Mouse (Mus musculus): ENCODE data around the gene Chrm4.

Gene Chrm4

DNA sequence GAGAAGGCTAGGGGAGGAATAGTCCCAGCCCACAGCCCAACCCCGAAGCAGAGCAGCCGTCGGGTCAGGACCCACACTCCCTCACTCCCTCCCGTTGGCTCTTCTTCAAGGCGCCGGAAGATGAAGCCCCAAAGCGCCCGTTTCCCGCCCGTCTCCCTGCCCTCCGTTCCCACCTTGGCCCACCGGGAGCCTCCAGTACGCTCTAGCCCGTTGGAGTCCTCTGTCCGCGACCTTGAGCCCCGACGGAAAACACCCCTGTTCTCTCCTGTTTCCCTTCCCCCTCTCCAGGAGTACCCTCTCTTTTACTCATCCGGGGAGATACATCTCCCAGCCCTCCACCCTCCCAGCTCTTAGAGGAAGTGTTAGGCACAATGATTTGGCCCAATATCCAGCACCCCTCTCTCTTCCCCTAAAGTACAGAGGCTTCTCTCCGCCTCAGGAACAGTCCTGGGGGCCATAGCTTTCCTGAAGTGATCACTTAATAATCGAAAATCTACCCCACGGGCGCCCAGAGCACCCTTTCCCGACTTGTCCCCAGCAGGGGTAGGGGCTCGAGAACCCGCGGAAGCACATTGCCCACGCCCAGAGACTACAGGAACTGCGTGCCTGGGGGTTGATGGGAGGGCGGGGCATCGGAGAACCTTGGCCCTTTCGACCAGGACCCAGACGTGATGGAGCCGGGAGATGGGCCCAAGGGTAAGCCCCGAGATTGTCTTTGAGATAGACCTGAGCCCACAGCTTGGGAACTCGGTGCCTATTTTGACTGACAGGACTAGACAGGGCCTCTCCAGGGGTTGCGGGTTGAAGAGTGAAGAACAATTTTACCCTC, 4.2 kb upstream of the Chrm4 start:
- DNase-seq (ENCODE audit: low read depth): no peak

DNA sequence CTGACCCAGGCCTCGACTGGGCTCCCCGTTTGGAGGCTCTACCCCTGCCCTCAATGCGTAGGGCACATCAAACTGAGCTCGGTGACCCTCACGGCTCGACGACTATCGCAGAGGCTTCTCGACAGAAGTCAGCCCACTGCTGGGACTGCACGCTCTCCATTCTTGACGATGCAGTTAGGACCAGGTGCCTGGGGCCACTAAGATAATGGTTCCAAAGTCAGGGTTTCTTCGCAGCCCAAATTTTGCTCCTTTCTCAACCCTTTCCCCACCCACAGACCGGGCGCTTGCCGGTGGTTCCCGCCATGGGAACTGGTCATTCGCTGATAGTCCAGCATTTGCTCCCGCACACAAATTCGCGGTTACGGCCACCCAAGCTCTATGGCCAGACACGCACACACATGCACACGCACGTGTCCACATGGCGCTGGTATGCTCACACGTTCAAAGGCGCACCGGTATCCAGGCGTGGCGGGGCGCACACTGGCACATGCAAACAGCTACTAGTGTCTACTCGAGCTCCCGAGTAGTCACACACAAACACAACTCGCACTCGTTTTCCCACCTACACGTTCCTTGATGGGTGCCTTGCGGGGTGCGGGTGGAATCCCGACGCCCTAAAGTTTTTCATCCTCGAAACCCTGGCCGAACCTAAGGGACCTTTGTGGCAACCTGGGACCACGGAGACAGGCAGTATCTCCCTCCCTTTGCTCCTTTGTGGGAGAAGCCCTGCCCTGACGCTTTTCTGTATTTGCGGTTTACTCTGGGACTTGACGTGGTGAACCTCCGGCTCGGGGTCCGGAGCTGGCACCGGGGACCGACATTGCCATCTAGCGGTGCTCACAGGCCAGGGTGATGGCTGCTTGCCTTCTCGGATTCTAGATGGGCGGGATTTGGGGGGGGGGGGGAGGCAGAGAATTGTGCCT, 3.4 kb upstream of the Chrm4 start:
- DNase-seq (ENCODE audit: low read depth): peak; percentile 62

GRCm38 (mm10) chr2:91924726-91925125, 2.3 kb upstream of the Chrm4 start:
- no peak for DNase-seq (ENCODE audit: low read depth)

DNA sequence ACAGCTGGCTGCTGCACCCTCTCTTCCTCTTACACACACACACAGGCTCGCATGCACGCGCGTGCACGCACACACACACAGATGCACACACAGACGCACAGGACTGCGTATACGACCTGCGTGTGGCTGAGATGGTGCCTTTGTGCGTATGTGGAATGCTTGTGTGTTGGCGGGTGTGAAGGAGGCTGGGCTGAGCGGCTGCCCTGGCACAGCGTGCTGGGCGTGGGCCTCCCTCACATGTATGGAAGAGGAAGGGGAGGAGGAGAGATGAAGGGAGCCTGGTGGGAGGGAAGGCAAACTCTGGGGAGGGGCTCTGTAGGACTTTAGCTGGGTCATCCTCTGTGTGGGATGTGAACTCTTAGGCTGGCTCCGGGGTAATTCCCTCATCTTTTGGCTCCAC, 1.6 kb upstream of the Chrm4 start:
- DNase-seq (ENCODE audit: low read depth): no peak

DNA sequence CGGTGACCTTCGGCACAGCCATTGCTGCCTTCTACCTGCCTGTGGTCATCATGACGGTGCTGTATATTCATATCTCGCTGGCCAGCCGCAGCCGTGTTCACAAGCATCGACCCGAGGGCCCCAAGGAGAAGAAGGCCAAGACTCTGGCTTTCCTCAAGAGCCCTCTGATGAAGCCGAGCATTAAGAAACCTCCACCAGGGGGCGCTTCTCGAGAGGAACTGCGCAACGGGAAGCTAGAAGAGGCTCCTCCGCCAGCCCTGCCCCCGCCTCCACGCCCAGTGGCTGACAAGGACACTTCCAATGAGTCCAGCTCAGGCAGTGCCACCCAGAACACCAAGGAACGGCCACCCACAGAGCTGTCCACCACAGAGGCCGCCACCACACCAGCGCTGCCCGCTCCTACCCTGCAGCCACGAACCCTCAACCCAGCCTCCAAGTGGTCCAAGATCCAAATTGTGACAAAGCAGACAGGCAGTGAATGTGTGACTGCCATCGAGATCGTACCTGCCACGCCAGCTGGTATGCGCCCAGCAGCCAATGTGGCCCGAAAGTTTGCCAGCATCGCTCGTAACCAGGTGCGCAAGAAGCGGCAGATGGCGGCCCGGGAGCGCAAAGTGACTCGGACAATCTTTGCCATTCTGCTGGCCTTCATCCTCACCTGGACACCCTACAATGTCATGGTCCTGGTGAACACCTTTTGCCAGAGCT, 931 bp downstream of the Chrm4 start:
- peak; percentile 79 for DNase-seq (ENCODE audit: low read depth)

DNA sequence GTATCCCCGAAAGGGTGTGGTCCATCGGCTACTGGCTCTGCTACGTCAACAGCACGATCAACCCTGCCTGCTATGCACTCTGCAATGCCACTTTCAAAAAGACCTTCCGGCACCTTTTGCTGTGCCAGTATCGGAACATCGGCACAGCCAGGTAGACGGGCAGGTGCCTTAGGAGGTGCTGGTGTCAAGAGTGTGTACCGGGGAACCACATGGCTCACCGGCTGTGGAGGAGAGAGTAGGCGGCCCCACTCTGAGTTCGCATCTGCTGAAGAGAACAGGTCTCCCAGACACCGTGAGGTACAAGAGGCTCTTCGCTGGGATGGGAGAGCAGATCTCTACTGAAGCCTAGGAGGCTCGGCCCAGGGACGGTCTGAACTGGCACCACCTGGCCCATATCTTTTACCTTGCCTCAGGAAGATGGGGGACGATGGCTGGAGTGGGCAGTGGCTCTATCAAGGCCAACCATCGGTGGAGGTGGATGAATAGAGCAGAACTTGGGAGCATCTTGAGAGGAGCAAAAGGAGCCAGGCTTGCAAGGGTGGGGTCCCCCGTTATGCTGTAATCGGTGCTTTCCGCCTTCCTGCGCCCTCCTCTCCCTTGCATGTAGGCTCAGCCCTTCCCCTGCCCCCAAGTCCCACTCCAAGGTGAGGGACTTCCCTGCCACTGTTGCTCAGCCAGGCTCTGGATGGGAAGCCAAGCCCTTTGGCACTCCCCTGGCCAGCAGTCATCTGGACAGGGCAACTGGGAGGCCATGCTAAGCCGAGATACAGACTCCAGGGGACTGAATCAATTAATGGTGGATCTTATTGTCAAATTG, 1.7 kb downstream of the Chrm4 start:
- no peak for DNase-seq (ENCODE audit: low read depth)

DNA sequence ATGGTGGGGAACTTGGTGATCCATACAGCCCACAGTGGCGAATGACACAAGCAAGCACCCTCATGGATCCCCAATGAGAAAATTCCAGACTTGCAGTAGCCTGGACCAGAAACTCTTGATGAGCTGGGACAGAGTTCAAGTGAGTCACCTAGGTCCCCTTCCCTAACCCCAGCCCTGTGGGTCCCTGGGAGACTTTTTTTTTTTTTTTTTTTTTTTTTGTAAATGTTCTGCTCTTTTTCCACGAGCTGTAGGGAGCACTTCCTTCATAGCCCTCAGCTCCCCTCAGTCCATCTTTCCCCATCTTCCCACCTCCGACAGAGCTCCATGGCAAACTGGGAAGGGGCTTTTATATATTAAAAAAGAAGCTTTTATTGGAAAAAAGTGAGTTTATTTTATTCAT, 2.4 kb downstream of the Chrm4 start:
- DNase-seq (ENCODE audit: low read depth): no peak

DNA sequence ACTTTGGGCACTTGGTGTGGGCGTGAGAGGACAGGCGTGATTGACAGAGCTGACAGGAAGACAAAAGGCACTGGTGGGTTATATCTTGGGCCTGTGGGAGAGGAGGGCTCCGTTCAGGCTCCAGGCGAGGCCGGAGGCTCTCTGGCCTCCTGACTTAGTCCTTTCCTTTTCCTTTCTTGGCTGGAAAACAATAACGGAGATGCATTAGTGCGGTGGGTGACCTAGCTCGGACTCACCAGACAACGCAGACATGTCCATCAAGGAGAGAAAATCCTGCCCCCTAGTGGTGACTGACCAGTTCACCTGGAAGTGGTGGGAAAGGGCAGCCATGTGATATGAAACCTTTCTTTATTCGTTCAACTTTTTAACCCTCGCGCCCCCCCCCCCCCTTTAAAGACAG, 2.9 kb downstream of the Chrm4 start:
- peak; percentile 65 for DNase-seq (ENCODE audit: low read depth)

- DNase-seq (ENCODE audit: low read depth): no peak
Observed at GRCm38 (mm10) chr2:91930761-91931291, 3.8 kb downstream of the Chrm4 start.

DNA sequence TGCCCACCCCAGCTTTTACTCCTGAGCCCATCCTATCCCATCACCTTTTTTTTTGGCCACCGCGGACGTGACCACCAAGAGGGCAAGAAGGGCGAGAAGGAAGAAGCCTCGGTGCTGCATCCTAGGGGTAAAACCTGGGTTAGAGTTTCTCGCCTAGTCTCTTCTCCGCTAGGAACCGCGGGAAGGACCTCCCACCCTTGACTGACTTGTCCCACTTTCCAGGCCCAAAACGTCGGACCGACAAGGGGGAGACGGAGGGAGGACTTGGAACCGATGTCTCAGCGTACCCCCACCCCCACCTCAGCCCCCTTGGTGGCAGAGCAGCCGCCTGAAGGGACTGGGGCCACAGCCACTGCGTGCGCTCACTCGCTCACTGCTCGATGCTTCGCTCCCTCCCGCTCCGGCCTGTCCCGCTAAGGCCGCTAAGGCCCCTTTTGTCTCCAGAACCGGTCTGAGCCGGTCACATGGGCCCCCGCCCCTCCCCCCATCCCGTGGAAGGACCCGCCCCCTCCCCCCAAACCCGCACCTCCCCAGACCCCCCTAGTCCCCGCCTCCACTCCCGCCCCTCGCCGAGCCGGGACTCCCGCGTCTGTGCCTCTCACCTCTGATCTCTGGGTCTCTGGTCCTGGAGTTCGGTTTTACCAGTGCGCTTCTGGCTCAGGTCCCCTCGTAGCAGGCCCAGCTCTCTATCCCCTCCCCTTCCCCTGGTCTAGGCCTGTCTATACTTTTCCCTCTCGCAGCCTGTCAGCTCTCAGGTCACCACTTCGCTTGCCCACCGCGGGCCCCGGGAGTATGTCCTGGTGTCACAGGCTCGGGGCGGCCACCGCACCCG, 4.5 kb downstream of the Chrm4 start:
- DNase-seq (ENCODE audit: low read depth): no peak

- DNase-seq (ENCODE audit: low read depth): no peak
Observed at GRCm38 (mm10) chr2:91932160-91932711, 5.2 kb downstream of the Chrm4 start, which contains the start of gene Mdk. Mdk (minus strand) TSS chr2:91932297.

- no peak for DNase-seq (ENCODE audit: low read depth)
Observed at GRCm38 (mm10) chr2:91932737-91933350, 5.8 kb downstream of the Chrm4 start.

DNA sequence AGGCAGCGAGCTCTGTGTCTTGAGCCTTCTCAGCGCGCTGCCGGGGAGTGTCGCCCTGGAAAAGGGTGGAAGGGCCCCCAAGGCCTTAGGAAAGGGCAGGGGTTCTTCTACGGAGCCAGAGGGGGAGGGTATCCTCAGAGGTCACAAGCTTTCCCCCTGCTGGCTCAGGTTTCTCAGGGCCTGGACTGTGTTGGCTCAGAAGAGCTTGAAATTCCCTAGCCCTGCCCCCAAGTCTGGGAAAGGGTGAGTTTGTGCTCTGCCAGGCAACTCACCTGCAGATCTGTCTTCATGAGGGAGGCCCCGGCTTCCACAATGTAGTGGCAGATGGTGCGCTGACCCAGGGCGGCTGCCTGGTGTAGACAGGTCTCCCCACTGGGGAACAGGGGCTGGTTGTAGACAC, 6.4 kb downstream of the Chrm4 start:
- no peak for DNase-seq (ENCODE audit: low read depth)

- DNase-seq (ENCODE audit: low read depth): peak; percentile 74
Observed at GRCm38 (mm10) chr2:91934016-91934415, 7.0 kb downstream of the Chrm4 start.

DNA sequence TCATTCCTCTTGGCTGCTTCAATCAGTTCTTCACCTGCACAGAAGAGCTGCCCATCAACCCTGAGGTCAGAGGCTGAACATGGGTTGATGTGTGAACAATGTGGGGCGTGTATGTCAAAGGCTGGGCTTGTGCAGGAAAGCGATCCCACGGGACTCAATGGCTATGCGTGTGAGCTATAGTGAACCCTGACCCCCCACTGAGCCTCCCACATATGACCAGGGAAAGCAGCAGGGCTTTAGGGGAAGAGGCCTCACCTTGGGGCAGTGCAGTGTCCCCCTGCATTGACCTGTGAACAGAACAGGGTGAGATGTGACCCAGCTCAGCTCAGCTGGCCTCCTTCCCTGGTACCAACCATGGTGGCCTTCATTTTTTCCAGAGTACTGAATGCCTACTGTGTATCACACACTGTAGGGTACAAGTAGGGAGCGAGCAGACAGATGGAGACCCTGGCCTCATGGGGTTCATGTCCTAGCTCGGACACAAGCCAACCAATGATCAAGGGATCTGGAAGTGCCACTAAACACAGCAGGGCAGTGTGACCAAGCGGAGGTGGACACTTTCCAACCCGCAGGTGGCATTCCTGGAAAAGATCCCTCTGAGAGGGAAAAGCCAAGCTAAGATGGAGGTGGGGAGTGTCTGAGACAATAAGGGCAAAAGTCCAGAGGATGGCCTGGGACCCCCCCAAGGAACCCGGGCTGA, 7.9 kb downstream of the Chrm4 start:
- no peak for DNase-seq (ENCODE audit: low read depth)

GRCm38 (mm10) chr2:91936154-91936553, 9.1 kb downstream of the Chrm4 start:
- no peak for DNase-seq (ENCODE audit: low read depth)

GRCm38 (mm10) chr2:91939303-91939935, 12.4 kb downstream of the Chrm4 start:
- no peak for DNase-seq (ENCODE audit: low read depth)

DNA sequence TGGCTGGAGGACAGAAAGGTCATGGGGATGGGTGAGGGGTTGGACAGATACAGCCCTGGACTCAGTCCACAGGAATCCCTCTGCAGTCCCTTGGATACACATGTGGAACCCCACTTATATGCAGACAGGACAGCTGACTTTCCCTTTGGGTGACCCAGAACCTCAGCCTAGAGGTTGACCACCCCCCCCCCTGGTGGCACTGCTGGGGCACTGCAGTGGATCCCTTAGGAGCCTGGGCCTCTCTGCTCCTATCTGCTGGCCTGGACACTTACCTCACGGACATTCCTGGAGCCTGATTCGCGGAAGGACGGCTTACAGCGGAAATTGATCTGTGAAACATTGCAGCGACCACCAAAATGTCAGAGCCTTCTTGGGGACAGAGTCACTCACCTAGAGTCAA, 15.3 kb downstream of the Chrm4 start:
- peak; percentile 46 for DNase-seq (ENCODE audit: low read depth)
